Mouse (Mus musculus) testis, adult 10 weeks (tissue): Measurements from ENCODE around the gene 4930583I09Rik. TPM values are rescaled to one million over a fixed set of nuclear protein-coding genes. Genes with fewer than 3 reads are reported as not detected.

ENCODE experiments used
- polyA plus RNA-seq: library from polyadenylated mRNA; stranded (reverse); fragments of 350-450 nt; fragmentation: Illumina TruSeq; extraction: RNeasy Lipid Tissue Mini Kit (QIAGEN cat#74804); gene quantifications from one replicate; pipeline ENCODE4 v1.2.3, GENCODE M21; 2014; ENCODE audit warnings: low read depth, low replicate concordance

4930583I09Rik gene
- polyA plus RNA-seq = 0.81 TPM

GRCm38 (mm10) chr17:64835928-64836327 is at the start of gene 4930583I09Rik:
Gene 4930583I09Rik, minus strand, starts transcription at chr17:64836071.

Other genes starting within 250 kb of the 4930583I09Rik start
- gene Man2a1, start 235.3 kb downstream of the 4930583I09Rik start, polyA plus RNA-seq = 54.6 TPM